Mouse (Mus musculus): ENCODE data around the gene Vcam1.

Gene Vcam1

DNA sequence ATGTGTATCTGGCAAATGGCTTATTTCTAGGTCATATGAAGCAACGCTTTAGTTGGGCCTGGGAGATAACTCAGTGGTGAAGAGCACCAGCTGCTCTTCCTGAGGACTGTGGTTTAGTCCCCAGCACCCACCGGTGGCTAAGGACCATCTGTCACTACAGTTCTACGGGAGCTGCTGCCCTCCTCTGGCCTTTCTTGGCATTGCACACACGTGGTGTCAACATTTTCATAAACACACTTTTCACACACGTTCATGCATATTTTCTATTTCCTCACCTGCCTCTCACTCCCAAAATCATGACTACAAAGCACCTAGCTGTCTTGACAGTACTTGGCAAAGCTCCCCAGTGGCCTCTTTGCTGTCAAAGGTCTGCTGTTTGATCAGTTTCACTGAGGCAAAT lies 37.8 kb downstream of the Vcam1 start:
- in situ Hi-C loops (cut with MboI, MseI): no loop called here

DNA sequence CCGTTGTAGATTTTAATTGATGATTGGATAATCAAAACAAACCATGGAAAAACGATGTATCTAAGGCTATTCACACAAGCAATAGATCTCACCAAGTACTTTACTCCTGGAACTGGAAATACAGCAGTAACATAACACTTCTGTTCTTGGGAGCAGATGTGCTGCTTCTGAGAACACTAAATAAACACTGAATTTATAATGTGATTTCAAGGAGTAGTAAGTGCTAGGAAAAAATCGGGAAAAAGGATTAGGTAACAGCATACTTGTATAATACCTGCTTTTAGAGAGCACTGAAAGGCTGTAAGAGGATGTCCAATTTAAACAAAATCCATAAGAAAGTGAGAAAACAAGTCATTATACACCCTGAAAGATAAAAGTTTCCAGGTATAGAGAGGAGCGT lies 43.5 kb downstream of the Vcam1 start:
- in situ Hi-C loops (cut with MboI, MseI): no loop called here

- in situ Hi-C loops (cut with MboI, MseI): no loop called here
These were observed 48.4 kb downstream of the Vcam1 start for GRCm38 (mm10) chr3:116080939-116081676.

- in situ Hi-C loops (cut with MboI, MseI): no loop called here
These were observed 49.2 kb downstream of the Vcam1 start for GRCm38 (mm10) chr3:116080166-116080788.

DNA sequence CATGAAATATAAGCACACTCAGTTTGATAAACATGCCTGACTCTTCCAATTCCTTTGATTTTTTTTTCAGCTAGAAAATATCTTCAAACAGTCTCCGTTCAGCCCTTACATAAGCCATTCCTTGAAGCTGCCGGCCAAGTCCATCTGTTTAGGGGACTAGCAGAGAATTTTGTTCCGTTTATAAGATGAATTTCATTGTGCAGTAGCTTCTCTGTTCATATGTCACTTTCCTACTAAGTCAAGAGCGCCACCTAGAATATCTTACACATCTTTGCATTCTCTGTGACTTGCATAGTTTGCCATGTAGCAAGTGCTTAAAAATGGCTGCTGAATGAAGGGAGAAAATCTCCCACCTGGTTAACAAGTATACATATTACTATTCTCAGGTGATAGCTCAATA lies 51.0 kb downstream of the Vcam1 start:
- in situ Hi-C loops (cut with MboI, MseI): no loop called here

DNA sequence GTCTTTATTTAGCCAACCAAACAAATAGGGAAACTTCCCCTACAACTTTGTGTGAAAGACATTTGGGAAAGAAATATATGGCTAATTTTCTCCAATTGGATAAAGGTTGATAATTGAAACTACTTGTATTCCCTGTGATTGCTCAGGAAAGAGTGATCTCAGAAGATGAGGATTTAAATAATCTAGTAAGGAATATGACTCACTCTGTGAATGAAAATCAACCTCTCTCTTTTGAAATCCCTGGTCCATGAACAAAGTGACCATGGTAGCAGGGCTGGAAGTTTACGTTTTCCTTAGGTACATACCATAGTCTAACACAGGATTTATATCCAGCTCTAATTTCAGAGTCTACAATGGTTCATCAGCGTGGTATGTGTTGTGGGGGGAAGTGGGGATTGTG lies 52.7 kb downstream of the Vcam1 start:
- in situ Hi-C loops (cut with MboI, MseI): no loop called here

- in situ Hi-C loops (cut with MboI, MseI): no loop called here
These were observed 56.9 kb downstream of the Vcam1 start for GRCm38 (mm10) chr3:116072584-116072983.

- in situ Hi-C loops (cut with MboI, MseI): no loop called here
These were observed 67.3 kb downstream of the Vcam1 start for GRCm38 (mm10) chr3:116062141-116062540.

GRCm38 (mm10) chr3:116060320-116060719 lies 69.2 kb downstream of the Vcam1 start:
- in situ Hi-C loops (cut with MboI, MseI): no loop called here
